Mouse (Mus musculus) testis, postnatal 10 days (tissue): Measurements from ENCODE around the gene Scgb1b19.
"Not testable (repeated sequence)": the region's sequence is repeated elsewhere in the genome, so short reads cannot be mapped to it uniquely, and the experiment has no call there.

Experiments used
- DNase-seq: peaks from one replicate; pipeline ENCODE4 v3.0.0; 2021; ENCODE audit warnings: low spot score

Scgb1b19 gene

DNA sequence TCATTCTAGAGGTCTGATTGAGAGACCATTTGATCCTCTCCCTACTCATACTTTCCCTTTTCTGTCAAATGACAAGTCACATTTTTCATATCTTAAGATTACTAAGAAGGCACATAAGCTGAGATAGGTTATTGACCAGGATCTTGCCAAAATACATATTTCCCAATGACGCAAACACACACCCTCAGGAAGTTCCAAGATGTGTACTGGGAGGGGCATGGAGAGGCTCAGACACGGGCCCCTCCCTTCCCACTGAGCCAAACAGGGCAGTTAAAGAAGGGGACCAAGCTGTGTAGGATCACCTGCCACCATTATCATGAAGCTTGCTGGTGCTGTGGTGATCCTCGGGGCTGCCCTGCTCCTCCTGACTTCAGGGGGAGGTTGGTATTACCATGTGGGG, at the start of gene Scgb1b19:
Gene Scgb1b19 (plus strand): TSS at position 301 of the 400 bp plus-strand sequence.
- DNase-seq: not testable (repeated sequence)

- DNase-seq: not testable (repeated sequence)
Measured at GRCm38 (mm10) chr7:33280238-33280637, 6.9 kb upstream of the Scgb1b19 start, which contains the start of gene Scgb2b19. Gene Scgb2b19, minus strand, starts transcription at chr7:33280338.
